Mouse (Mus musculus): Measurements from ENCODE around the gene Eif4e.

- TF ChIP-seq CTCF (IDR thresholded peaks at IDR 0.05; ENCODE audit: extremely low read depth, insufficient read length, insufficient replicate concordance, low read depth, low read length) (no peak), POLR2A (IDR thresholded peaks at IDR 0.05; ENCODE audit: low read depth, low read length) (no peak)
Measured at GRCm38 (mm10) chr3:138483240-138483639, 42.7 kb upstream of the Eif4e start.

Measured in small intestine, adult 2 months (tissue).